Mouse (Mus musculus): ENCODE data around the gene Ugt2b34.
"Not testable (repeated sequence)": the region's sequence is repeated elsewhere in the genome, so short reads cannot be mapped to it uniquely, and the experiment has no call there.

The Ugt2b34 gene

DNA sequence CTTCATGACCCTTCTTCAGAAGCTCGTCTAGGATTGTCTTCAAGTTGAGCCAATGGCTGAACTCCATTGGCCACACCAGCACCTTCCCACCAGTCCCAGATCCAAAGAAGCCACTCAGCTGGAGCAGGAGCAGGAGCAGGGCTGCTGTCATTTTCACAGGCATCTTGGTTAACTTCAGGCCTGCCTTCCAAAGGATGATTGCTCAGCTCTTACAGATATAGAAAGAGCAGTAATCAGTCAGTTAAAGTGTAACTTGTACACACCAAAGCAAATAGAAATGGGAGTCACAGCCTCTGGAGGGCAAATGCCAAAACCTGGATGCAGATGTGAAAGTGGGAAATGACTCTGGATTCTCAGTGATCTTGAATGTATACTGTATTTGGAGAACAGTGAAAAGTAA is at the start of gene Ugt2b34:
Gene Ugt2b34, minus strand, starts transcription at position 180 of the 400 bp plus-strand sequence.
- DNase-seq (ENCODE audit: low spot score), result no peak

DNA sequence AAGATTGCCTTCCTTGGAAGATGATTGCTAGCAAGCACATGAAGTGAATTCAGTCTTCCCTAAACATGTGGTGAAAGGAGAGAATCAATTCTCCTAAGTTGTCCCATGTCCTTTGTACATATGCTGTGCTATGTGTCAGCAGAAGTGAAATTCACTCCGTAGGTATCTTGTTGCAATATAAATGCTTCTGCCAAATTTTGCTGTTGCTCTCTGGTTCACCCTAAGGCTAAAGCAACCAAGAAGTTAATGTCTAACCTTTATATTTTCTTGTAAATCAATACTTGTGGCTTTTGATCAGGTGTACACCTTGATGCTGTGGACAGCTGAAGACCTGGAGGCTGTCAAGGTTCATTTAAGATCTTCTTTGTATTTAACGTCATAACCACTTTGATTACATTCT is 35.4 kb upstream of the Ugt2b34 start:
- no peak for DNase-seq (ENCODE audit: low spot score)

DNA sequence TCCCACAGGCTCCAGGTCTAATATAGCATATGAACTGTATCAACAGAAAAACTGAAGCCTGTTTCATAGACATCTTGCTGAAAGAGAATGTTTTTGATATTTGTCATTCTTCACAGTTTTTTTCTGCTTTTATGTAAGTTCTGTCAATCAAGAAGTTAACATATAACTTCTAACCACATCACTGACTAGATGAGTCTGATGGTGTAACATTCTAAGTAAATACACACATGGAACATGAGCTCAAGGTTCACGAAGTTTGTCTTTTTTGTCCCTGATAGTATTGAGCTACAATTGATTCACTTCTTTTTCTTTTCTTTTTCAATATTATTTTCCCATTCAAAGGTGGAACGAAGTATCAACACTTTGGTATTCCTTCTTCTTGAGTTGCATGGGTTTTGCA is 19.7 kb upstream of the Ugt2b34 start, which contains the start of gene Ugt2b1:
Gene Ugt2b1, minus strand, starts transcription at position 105 of the 400 bp plus-strand sequence.
- DNase-seq (ENCODE audit: low spot score), result no peak

GRCm38 (mm10) chr5:86920661-86921233 is 14.0 kb upstream of the Ugt2b34 start:
- no peak for DNase-seq (ENCODE audit: low spot score)

DNA sequence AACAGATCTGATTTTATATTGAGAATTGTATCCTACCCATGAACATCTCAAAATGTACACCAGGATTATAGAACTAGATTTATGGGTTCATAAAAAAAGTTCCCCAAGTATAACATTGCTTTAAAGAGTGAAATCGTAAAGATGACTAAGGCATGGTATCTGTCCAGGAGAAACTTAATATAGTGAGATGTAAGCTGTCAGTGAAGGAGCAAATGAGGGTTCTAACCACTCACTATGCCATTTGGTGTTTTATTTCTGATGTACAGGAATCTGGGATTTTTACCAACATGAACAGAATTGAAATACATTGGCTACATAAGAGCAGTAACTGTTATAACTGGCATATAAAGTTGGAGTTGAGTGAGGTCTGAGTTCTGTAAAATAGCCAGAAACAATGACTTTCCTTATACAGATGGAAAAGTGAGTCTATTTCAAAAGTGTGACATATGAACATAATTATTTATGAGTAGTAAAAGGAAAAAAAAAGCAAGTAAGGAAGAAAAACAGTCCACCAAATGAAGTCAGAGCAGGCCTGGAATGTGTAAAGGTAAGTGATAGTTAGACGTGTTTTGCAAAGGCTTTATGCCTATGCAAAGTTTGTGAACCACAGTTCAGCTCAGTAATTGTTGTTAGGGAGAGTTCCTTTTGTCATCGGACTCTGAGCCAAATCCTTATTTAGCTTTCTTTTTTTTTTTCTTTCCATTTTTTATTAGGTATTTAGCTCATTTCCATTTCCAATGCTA is 4.8 kb upstream of the Ugt2b34 start:
- no peak for DNase-seq (ENCODE audit: low spot score)

DNA sequence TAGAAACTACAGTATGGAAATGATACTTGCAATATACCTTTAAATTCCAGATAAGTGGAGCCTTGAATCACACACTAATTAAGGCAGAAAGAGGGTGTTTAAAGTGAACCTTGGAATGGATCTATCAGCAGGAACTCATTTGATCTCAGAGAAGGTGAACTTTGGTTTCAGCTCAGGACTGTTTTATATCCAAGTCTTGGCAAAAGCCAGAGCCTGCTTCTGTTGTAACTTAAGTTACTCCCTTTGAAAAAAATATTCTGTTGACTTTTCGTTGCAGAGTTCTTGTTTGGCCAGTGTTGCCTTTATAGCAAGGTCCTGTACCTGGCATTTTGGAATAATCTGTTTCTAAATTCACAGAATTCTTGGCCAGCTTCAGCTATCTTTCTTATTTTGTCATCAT is 4.0 kb upstream of the Ugt2b34 start:
- no peak for DNase-seq (ENCODE audit: low spot score)

- DNase-seq (ENCODE audit: low spot score), result no peak
Measured at GRCm38 (mm10) chr5:86889933-86890332, 16.8 kb downstream of the Ugt2b34 start.

DNA sequence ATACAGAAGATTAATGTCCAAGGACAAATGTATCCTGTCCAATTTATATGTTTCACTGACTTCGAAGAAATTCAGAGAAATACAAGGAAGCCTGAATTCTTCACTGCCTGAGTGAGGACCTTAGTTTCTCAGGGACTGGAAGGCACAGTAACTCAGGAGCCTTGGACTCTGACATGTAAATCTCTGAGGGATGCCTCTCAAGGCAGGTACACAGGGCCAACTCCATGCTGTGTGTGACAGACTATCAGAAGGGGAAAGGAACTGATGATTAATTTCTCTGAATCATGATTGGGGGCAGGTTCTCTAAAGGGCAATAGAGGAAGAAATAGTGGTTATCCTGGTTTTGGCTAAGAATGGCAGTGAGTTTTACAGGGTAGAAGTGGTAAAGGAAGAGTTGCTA is 18.3 kb downstream of the Ugt2b34 start:
- no peak for DNase-seq (ENCODE audit: low spot score)

DNA sequence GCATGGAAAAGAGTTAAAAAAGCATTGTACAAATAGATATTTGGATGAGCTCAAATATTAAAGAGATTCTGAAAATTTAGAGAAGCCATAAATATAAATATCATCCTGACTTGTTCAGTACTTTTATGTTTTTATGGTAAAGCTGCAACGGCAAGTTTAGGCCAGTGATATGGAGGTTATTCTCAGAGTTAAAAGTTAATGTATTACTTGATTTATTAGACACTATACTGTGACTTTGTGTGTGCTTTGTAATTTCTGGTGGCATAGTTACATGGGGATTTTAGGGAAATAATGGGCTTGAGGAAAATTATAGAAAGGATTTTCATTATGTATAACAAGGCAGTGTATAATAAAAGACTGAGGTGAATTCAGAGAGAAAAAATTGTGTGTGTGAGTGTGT is 19.7 kb downstream of the Ugt2b34 start:
- DNase-seq (ENCODE audit: low spot score), result no peak

GRCm38 (mm10) chr5:86886620-86887019 is 20.1 kb downstream of the Ugt2b34 start:
- DNase-seq (ENCODE audit: low spot score), result no peak

- no peak for DNase-seq (ENCODE audit: low spot score)
Measured at GRCm38 (mm10) chr5:86871877-86872276, 34.9 kb downstream of the Ugt2b34 start.

DNA sequence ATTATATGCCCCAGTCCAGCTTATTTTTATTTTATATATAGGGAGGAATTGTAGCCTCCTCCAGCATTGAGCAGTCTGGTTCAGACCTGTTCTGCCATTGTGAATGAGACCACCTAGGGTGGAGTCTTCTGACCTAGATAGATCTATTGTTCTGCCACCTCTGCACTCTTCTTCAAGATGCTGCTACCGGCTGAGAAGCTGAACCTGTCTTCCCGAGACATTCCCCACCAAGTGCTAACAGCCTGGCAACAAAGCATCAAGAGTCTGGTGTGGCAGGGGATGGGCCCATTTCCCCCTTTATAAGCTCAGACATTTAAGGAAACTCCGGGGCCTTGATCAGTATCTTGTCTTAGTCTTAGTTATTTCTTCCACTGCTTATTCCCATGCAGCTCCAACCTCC is 48.4 kb downstream of the Ugt2b34 start:
- DNase-seq (ENCODE audit: low spot score), result no peak

DNA sequence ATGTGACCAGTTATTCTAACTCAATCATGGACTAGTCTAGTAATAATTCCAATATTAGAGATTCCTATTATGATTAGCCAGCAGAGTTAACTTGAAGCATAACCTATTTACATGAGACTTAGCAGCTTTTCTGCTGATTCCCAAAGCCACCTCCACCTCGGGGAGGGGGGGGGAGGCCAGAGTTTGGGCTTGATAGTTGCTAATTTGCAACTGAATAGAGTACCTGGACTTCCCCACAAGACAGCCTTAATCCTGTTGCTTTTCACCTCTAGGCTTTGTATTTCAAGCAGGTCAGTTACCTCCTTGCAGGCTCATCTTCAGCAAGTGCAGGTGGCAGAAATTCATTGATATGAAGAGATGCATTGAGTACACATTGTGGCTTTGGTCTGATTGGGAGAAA is 49.1 kb downstream of the Ugt2b34 start:
- no peak for DNase-seq (ENCODE audit: low spot score)

DNA sequence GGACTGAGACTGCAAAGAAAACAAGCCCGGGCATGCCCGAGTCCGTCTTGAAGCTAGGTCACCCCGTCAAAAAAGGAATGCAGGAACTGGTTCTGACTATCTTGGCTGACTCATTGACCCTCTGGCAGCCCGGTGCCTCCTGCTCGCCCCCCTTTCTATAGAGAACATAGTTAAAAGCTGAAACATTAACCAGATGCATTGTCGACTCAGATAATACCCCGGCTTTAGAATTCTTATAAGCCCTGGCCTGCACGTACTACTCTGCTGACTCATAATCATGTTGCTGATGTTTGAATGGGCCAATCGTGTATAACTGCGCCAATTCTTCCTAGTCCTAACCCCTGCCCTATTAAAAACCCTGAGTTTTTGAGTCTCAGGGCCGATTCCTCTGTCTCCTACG is 50.2 kb downstream of the Ugt2b34 start:
- peak; percentile 12 for DNase-seq (ENCODE audit: low spot score)

GRCm38 (mm10) chr5:86851658-86852057 is 55.1 kb downstream of the Ugt2b34 start:
- DNase-seq (ENCODE audit: low spot score), result no peak

GRCm38 (mm10) chr5:86850104-86850503 is 56.6 kb downstream of the Ugt2b34 start:
- peak; percentile 9 for DNase-seq (ENCODE audit: low spot score)

DNA sequence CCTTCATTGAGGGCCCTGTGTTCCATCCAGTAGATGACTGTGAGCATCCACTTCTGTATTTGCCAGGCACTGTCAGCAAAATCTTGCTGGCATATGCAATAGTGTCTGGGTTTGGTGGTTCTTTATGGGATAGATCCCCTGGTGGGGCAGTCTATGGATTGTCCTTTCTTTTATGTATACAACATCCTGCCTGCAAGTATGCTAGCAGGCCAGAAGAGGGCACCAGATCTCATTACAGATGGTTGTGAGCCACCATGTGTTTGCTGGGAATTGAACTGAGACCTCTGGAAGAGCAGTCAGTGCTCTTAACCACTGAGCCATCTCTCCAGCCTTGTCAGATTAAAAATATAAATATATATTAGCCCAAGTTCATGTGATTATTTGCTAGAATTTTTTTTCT is 65.5 kb downstream of the Ugt2b34 start:
- DNase-seq (ENCODE audit: low spot score), result not testable (repeated sequence)

DNA sequence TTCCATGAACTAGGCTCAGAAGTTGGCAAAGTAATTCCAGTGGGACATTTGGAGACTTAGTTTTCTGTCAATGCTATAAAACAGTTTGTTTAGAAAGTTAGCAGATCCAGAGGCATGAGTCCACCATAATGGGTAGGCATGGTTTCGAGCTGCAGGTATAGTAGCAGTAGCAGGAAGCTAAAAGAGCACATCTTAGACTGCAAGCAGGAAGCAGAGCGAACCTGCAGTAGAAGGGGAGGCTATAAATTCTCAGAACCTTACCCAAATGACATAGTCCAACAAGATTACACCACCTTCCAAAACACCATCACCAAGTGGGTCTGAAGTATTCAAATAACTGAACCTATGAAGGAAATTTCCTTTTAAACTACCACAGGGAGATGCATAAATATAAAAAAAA is 66.5 kb downstream of the Ugt2b34 start:
- no peak for DNase-seq (ENCODE audit: low spot score)
